Comparison of ENCODE assay signal across 20 mouse cellular contexts in the genomic region with DNA sequence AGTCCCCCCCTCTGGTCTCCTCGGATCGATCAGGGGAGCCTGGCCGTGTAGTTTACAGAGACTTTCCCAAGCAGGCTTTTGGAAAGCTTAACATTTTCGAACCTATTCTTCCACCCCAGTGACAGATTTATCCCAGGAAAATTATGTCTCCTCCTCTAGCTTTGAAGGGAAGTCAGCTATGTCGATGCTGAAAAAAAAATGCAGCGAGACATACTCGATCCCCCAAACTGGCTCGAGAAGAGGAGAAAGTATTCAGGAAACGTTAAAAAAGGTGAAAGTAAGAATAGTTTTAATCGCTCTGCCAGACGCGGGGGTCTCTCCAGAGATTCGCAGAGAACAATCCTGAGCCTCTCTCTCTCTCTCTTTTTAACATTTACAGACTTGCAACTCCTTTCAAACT. TPM values are rescaled to one million over a fixed set of nuclear protein-coding genes. Genes with fewer than 3 reads are reported as not detected.
"Had no signal": no experiment of that assay in that cellular context is flagged by ENCODE, and none has a peak within 500 bp of the region (broad histone marks: within the 10 kb centered on the region; RNA-seq: fewer than 3 reads in every experiment).

No protein-coding gene starts in this region.

- H3K4me2 ChIP-seq: intestine, embryonic 15.5 days; liver, embryonic 13.5 days; midbrain, embryonic 15.5 days; neural tube, embryonic 12.5 days; neural tube, embryonic 15.5 days had no signal

- H3K9ac ChIP-seq: intestine, embryonic 15.5 days; liver, embryonic 13.5 days; midbrain, embryonic 15.5 days; neural tube, embryonic 12.5 days; neural tube, embryonic 15.5 days had no signal

- H3K9me3 ChIP-seq: intestine, embryonic 15.5 days; liver, embryonic 13.5 days; midbrain, embryonic 15.5 days; neural tube, embryonic 12.5 days; neural tube, embryonic 15.5 days had no signal

- DNase-seq: kidney, adult 11 months; kidney, adult 9 months; kidney, postnatal 14 days; kidney, postnatal 4 days; layer of hippocampus, adult 9-11 months; liver, embryonic 13.5 days; lung, adult 2 months; lung, postnatal 14 days; thymus, adult 18-20 months; thymus, postnatal 36 days had no signal

- H3K4me3 ChIP-seq: intestine, embryonic 15.5 days; liver, embryonic 13.5 days; midbrain, embryonic 15.5 days; neural tube, embryonic 12.5 days; neural tube, embryonic 15.5 days had no signal

- H3K36me3 ChIP-seq: intestine, embryonic 15.5 days; liver, embryonic 13.5 days; midbrain, embryonic 15.5 days; neural tube, embryonic 12.5 days; neural tube, embryonic 15.5 days had no signal

- H3K27ac ChIP-seq: intestine, embryonic 15.5 days; liver, embryonic 13.5 days; midbrain, embryonic 15.5 days; neural tube, embryonic 12.5 days; neural tube, embryonic 15.5 days had no signal

- ATAC-seq: intestine, embryonic 15.5 days; midbrain, embryonic 15.5 days had no signal

RNA-seq across cellular contexts. Expression of a gene that starts 2.5 kb away (rescaled TPM):
- polyA plus RNA-seq: intestine, embryonic 15.5 days; liver, adult 2 months; liver, embryonic 13.5 days; liver, embryonic 16.5 days; lung, adult 2 months; lung, embryonic 16.5 days; neural tube, embryonic 12.5 days; small intestine, adult 2 months; stomach, embryonic 16.5 days; urinary bladder, adult 2 months had no signal
